Mouse (Mus musculus): ENCODE measurements at regions not wholly inside any gene's neighbourhood (a gene's known extent, or its start where the extent isn't known, plus 50 kb on each side); places are given as distances from the start of the nearest gene placed in this dataset.

GRCm38 (mm10) chr15:50963606-50964005 is 2921.1 kb upstream of the Gm7489 start:
- no peak for TF ChIP-seq CTCF (IDR thresholded peaks at IDR 0.05; ENCODE audit: control insufficient read depth, insufficient read depth, insufficient read length)
- no peak for TF ChIP-seq USF1 (IDR thresholded peaks at IDR 0.05; ENCODE audit: low read depth)
- TF ChIP-seq CEBPB (IDR thresholded peaks at IDR 0.05; ENCODE audit: low read depth): no peak
- no peak for TF ChIP-seq MAX (IDR thresholded peaks at IDR 0.05)
